Mouse (Mus musculus): ENCODE data around the gene Olfr201.
"Not testable (repeated sequence)": the region's sequence is repeated elsewhere in the genome, so short reads cannot be mapped to it uniquely, and the experiment has no call there.

The Olfr201 gene

GRCm38 (mm10) chr16:59272532-59272931 is at the start of gene Olfr201:
Olfr201 (minus strand) TSS chr16:59272632.
- not testable (repeated sequence) for DNase-seq (ENCODE audit: low spot score)

GRCm38 (mm10) chr16:59318148-59318547 is 45.7 kb upstream of the Olfr201 start, which contains the start of gene Olfr204:
Olfr204 (minus strand) TSS chr16:59318248.
- DNase-seq (ENCODE audit: low spot score) = no peak

- DNase-seq (ENCODE audit: low spot score) = no peak
Measured at GRCm38 (mm10) chr16:59298581-59298980, 26.1 kb upstream of the Olfr201 start, which contains the start of gene Olfr203. Olfr203 (plus strand) TSS chr16:59298881.

- DNase-seq (ENCODE audit: low spot score) = not testable (repeated sequence)
Measured at GRCm38 (mm10) chr16:59287576-59287975, 15.1 kb upstream of the Olfr201 start.

- DNase-seq (ENCODE audit: low spot score) = no peak
Measured at GRCm38 (mm10) chr16:59286693-59287092, 14.3 kb upstream of the Olfr201 start, which contains the start of gene Olfr202. Olfr202 (minus strand) TSS chr16:59286793.

- DNase-seq (ENCODE audit: low spot score) = no peak
Measured at GRCm38 (mm10) chr16:59283476-59283875, 11.0 kb upstream of the Olfr201 start.

- DNase-seq (ENCODE audit: low spot score) = no peak
Measured at GRCm38 (mm10) chr16:59280542-59280941, 8.1 kb upstream of the Olfr201 start.

GRCm38 (mm10) chr16:59269097-59269496 is 3.3 kb downstream of the Olfr201 start:
- not testable (repeated sequence) for DNase-seq (ENCODE audit: low spot score)

GRCm38 (mm10) chr16:59249684-59250083 is 22.7 kb downstream of the Olfr201 start:
- no peak for DNase-seq (ENCODE audit: low spot score)

- not testable (repeated sequence) for DNase-seq (ENCODE audit: low spot score)
Measured at GRCm38 (mm10) chr16:59219667-59220066, 52.8 kb downstream of the Olfr201 start, which contains the start of gene Olfr199. Olfr199 (minus strand) TSS chr16:59219767.

- DNase-seq (ENCODE audit: low spot score) = not testable (repeated sequence)
Measured at GRCm38 (mm10) chr16:59217861-59218260, 54.6 kb downstream of the Olfr201 start.
